Mouse (Mus musculus) myocyte (in vitro differentiated cells): Measurements from ENCODE around the gene Slc7a5.

Experiments used
- MAX ChIP-seq: IDR thresholded peaks from one replicate; pipeline ENCODE4 v1.6.1; 2011; ENCODE audit warnings: low read depth, mild to moderate bottlenecking, control low read depth
- POLR2A ChIP-seq: IDR thresholded peaks from one replicate; pipeline ENCODE4 v1.6.1; 2011; ENCODE audit warnings: low read depth, mild to moderate bottlenecking, control low read depth, moderate library complexity; ENCODE audit not compliant: insufficient read length

GRCm38 (mm10) chr8:121943716-121944115, 36.2 kb upstream of the Slc7a5 start:
- TF ChIP-seq POLR2A (no peak), MAX (no peak)
